Mouse (Mus musculus) granulocyte monocyte progenitor cell, adult 5-6 weeks (primary cell): ENCODE measurements around the gene Emx2. TPM values are rescaled to one million over a fixed set of nuclear protein-coding genes. Genes with fewer than 3 reads are reported as not detected.
A peak's percentile ranks its signal among the peaks of the same experiment; 100 is the strongest.

Experiments used
- ATAC-seq: replicated peaks from 2 replicates; pipeline ENCODE4 v1.8.0; 2016; ENCODE audit warnings: mild to moderate bottlenecking, moderate TSS enrichment, inconsistent platforms; ENCODE audit not compliant: poor library complexity, severe bottlenecking
- total RNA-seq, 2 experiments: library from RNA; stranded (forward) in 1 of 2; stranded (reverse) in 1 of 2; fragments of 200-712, 200-1000 nt in 1 of 2; fragments of >200 nt in 1 of 2; fragmentation: Nextera tagmentation in 1 of 2; gene quantifications; 2 replicates each; pipeline ENCODE4 v1.2.3; 2014 to 2017

Gene Emx2
- total RNA-seq, 2 experiments from 2014 or later, result not detected

DNA sequence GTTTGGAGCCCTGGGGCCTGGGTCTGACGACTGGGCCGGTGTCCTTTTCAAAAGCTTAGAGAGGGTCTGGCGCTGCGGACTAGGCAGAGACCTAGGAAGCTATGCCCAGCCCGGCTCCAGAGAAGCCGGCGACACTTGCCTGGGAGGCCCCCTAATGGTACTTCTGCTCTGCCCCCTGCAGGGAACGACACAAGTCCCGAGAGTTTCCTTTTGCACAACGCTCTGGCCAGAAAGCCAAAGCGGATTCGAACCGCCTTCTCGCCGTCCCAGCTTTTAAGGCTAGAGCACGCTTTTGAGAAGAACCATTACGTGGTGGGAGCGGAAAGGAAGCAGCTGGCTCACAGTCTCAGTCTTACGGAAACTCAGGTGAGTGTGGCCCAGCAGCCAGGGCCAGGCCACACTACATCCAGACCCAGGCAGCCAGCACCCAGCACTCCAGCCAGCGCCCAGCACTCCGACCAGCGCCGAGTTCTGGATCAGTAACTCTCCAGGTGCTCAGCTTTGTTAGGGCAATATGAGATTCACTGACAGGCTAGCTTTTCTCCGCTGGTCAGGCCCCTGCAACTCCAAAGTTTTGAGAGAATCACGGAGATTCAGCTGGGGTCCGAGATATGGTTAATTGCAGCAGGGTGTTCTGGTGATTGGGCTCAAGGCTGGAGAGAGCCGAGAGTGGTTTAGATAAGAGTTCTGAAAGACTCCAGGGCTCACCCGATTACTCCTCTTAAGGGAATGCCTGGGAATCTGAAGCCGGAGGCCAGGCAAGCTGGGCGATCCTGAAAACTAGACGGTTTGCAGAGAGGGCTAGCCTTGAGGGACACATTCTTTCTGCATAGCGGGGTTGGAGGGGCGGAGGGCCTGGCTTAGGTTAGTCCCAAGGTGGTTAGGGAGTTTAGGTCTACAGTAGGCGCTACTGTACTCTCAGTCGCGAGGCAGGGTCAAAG lies 3.6 kb downstream of the Emx2 start:
- ATAC-seq, result no peak

DNA sequence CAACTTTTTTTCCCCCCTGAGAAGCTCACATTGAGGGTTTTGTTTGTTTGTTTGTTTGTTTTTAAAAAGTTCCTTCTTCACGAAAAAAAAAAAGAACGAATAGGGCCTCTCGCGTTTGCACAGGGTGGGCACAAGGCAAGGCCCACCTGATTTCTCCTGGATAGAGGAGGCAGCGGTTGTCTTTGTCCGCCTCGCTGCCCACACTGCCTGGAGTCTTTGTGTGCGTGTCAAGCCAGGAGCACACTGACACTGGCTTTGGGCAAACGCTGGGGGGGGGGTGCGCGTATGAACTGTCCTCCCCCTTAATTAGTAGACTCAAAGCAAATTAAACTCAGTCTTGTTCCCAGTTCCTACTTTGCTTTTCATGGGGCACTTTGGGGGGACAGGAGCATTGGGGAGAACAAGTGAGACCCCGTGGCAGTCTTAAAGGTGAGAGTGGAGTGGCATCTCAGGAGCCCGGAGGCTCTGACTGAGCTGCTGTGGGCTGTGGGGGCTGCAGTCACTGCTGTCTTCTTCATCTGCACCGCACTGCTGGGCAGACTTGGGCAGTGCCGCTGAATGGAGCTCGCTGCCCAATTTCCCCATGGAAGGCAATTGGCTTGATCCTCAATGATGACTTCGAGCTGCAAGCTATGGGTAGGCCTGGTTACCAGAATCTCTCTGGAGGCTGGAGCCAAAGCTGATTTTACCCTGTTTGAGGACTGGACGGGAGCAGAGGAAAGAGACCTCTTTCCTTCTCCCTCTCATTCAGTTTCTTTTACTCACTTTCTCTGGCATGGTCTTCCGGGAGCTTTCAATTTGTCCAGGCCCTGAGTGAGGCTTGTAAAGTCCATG lies 4.5 kb downstream of the Emx2 start:
- no peak for ATAC-seq

DNA sequence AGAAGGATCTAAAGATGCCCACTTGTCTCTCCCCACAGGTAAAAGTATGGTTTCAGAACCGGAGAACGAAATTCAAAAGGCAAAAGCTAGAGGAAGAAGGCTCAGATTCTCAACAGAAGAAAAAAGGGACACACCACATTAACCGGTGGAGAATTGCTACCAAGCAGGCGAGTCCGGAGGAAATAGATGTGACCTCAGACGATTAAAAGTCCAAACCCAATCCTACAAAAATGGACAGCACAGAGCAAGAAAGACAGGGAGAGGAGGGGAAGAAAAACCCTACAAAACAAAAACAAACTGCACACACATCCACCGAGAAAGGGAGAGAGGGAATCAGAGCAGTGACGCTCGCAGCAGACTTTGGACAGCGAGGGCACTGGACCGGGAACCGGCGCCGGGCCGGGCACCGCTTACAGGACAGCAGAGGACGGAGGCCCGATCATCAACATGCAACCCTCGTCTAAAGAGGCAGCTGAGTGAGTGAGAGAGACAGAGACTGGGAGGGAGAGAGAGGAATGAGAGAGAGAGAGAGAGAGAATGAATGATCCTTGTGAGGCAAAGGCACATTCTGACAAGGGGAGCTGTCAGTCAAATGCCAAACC lies 5.8 kb downstream of the Emx2 start:
- ATAC-seq, result no peak

DNA sequence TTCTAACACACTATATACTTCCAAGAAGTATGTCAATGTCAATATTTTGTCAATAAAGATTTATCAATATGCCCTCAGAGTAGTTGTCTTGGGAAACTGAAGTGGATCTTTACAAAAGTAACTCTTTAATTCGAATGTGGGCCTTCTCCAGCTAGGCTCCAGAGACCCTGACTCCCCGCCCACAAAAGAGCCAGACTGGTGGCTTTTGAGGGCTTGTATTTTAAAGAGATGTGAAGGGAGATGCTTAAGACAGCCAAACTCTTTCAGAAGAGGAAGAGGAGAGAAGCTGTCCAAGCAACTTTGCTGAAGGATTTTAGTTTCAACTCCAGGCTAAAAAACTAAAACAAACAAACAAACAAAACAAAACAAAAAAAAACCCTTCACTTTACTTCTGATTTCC lies 7.1 kb downstream of the Emx2 start:
- ATAC-seq, result no peak

DNA sequence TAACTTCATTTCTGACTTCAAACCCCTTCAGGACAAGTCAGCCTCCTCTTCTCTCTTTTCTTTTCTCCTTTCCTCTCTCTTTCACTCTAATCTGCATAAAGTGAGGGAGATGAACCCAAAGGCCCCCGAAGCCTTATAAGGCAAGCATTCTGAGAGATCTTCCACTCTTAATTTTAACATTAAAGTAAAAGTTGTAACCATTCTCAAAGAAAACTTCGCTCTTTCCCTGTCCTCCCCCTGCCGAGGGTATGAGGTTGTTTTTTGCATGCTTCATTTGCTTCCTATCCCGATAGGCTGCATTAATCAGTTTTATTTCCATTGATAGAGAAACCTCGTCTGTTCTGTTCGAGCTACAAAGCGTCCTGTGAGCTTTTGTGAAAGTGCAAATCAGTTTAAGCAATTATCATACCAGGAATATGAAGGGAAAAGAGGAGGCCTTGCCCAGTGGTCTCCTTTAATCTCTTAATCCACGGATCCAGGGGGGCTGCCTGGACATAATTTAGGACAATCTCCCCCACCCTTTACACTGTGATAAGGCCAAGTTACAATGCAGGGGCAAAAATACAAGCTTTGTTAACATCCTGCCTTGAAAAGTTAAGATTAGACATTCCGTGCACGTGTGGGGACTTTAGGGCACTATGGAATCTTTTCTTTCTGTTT lies 7.7 kb downstream of the Emx2 start:
- ATAC-seq, result no peak

DNA sequence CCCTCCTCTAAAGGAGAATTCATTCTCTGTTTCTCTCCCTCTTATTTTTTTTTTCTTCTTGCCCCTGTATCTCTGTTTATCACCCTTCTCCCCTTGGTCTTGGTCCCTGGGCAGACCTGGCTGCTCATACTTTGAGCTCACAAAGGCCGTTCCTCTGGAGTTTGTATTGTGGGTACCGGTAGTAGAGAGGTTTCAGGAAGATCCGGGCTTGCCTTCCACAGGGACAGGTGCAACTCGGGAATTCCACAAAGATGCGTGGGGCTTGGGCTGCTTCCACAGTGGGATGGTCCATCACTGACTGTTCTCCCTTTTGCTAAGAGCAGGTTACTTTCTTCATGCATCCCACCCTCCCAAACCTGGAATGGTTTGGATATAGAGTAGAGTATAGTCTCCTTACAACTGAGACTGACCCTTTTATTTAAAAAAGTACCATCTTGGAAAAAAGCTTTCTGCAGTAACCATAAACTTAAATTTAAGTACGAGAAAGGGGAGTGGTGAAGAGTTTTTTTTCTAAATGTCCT lies 8.3 kb downstream of the Emx2 start:
- no peak for ATAC-seq

DNA sequence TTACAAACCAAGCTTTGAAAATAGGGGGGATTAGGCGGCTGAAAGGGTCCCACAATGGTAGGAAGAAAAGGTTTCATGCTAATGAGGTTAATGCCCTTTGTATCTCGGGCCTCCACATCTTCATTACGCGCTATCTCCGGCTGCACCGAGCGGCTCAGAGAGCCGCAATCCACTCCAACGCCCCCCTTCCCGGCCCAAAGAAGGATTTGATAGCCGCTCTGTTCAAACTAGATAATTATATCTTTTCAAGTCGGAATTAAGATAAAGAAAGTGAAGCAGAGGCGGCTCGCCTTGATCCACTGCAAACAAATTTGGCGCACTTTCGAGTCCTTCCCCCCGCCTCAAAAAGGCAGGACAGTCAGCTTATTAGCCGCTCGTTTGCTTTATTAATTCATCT lies 8.8 kb downstream of the Emx2 start:
- ATAC-seq, result no peak

DNA sequence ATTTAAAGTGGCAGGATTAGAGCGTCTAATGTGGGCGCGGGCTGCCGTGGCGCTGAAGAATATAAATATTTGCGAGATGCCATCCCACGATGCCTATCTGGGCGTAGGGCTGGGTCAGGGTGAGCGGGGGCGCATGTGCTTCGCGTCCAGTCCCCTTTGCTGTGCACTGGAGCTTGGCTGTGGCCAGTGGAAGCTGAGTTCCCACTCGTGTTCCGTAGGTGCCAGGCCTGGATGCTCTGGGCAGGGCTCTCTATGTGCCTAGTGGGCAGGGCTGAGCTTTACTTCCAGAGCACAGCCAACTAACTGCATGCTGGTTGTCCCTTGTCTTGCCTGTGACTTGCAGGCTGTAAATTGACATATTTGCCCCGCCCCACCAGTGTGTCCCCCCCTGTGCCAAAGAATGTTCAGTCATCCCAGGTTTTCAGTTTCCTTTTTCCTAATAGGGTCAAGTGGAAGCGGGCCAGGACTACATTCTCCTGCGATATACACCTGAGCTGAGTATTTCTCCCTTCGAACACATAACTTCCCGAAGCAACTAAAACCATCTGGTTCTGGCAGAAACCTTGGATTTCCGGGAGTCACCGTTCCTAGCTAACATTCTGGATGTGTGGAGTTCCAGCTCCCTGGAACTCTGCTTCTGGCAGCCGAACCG lies 9.4 kb downstream of the Emx2 start:
- ATAC-seq, result no peak

DNA sequence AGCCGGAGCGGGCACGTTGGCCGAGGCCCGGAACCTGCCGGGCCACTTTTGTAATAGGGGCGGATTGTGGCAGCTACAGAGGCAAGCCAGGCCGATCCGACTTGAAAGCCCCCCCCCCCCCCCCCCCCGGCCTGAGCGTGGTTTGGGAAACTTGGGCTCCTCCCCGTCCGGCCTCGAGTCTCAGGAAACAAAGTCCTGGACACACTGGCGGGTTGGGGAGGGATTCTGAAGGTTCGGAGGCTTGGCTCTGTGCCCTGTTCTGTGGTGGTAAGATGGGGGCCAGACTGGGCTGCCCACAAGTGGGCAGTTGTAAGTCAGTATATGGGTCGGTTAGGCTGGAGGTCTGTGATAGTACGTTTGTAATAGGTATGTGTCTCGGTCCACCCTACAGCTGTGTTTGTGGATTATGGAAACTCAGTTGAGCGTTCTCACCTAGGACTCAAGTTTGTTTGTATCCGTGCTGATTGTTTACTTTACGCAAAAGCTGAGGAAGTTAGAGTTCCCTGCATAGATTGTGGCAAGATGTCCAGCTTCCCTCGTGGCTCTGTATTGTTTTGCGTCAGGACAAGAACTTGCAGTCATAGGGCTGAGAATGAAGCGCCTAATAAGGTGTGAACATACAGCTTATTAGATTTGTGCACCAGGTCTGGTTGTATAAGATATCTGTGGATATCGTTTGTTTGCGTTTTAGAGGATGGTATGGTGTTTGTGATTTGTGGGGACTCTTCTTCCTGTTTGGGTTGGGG lies 10.1 kb downstream of the Emx2 start:
- no peak for ATAC-seq

DNA sequence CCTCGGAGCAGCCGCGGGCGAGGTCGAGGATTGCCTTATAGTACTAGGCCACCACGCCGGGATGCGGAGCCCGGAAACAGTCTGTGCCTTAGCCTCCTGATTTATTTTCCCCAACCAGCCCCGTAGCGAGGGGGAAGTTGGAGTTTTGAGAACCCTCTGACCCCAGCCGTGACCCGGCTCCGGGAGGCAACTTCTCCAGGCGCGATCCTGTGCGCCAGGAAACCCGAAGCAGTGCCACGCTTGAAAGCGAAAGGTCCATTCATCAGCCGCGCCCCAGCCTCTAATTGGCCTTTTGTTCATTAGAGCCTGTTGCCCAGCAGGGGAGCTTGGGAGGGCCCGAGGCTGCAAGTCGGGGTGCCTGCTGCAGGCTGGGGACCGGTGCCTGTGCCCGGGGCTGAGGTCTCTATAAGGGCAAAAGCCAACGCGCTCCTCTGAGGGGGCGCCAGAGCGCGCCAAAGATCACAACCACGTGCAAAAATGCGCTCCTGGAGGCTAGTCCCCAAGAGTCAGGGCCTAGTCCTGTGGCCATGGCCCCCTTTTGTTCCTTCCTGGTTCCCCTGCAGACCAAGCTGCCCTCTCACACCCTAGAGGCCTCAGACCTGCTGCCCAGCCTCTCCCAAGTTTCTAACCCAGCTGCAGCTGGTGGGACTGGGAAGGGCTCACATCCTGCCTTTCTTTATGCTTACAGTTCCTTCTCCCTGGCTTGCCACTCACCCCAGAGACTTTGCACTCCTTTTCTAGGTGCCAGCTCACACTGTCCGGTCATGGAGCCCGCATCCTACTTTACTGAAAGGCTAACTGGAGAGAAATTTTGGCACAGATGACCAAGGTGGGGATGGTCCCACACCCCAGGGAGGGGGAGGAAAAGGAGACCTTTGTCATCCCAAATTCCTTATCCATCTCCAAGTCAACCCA lies 11.1 kb downstream of the Emx2 start:
- ATAC-seq, result peak; percentile 22; the same call in 1 of the 2 replicates

DNA sequence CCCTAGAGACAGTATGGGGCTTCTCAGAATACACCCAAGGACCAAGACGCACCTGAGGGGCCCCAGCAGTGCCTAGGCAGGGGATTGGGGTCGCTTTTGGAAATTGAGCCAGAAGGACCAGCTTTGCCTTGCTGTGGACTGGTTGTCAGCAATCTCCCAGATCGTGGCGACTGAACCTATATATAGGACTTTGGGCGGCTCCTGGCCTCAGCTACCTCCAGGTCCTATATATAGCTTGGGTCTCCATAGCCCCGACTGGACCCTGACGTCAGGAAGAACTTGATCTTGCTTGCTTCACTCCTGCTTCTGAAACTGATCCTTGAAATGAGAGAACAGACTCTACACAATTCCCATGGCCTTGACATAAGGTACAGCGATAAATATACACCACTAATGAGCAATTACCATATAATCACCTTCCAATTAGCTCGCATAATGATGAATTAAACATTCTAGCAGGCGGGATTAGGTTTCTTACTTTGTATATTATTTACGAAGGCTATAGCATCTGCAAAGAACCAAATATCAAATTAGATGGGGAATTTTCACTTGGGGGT lies 12.0 kb downstream of the Emx2 start:
- no peak for ATAC-seq

DNA sequence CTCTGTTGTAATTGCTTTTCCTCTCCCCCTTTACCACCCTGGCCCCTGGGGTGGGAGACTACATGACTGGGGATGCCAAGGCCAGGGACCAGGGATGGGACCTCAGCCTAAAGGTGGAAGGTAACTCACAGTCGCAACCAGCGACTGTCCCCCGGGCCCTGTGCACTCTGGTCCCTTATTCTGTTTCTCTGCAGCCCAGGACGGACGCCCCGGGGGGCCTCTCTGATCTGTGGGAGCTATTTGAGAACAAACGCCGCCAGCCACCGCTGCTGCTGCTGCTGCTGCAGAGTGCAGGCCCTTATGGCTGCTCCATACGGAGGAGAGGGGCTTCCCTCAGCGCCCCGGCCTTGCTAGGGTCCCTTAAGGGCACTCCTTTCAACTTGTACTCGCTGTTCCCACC lies 12.7 kb downstream of the Emx2 start:
- ATAC-seq, result no peak

DNA sequence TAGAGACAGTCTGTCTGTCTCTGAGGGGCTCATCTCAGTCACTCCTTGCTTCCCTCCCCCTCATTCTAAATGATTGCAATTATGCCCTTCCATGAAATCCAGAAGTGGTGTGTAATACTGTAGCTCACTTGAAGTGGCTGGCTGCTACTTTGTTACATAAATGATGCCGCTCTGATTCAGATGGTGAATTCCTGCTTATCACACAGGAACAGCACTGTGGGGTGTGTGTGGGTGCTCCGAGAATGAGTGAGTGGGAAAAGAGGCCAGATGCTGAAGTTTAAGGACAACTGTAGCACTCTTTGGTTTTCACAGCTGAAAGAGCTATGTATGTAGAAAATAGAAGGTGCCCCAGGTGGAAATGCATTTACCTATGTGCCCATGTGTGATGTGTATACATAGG lies 14.7 kb downstream of the Emx2 start:
- no peak for ATAC-seq

DNA sequence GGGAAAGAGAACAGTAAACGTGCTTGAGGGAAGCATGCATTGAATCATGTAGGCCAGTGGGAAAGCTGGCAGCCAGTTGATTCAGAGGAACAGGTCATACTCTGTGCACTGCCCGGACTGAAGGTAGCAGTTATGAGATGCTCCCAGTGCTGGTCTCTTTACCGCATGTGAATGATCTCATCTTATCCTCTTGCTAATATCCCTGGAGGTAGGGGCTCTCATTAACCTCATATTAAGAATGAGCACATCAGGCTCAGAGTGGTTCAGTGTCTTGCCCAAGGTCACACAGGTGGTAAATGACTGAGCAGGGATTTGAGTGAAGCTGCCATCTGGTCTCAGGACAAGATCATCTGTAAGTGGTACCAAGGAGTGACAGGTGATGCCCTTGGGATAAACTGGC lies 21.7 kb downstream of the Emx2 start:
- no peak for ATAC-seq

DNA sequence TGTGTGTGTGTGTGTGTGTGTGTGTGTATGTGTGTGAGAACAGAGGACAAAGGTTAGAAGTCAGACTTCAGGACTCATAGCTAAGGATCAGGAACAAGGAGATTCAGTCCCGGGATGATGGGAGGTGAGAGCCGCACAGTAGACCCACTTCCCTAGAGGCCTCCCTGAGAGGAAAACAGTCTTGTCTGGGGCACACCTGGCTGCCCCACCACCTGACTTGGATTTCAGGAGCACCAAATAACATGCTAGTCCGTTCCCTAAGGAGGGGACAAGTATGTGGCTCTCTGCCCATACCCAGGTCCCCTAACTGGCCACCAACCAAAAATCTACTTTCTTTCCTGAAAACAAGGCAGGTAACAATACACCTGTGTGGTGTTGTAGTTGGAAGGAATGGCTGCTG lies 22.4 kb downstream of the Emx2 start:
- ATAC-seq, result no peak

DNA sequence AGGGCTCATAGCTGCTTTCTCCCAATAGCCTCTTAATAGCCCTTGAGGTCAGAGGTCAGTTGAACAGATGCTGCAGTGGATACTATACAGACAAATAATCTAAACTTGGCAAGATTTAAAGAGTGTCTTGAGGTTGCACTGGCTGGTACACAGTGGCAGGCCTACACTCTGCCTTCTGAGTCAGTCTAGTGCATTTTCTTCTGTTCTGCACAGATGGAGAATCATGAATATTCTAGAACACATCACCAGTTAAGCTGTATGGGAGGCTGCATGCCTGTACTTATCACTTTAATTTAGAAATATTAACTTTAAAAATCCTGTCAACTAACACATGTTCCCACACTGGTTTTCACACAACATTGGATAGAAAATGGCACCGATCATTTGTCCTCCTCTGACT lies 34.1 kb downstream of the Emx2 start:
- ATAC-seq, result no peak

DNA sequence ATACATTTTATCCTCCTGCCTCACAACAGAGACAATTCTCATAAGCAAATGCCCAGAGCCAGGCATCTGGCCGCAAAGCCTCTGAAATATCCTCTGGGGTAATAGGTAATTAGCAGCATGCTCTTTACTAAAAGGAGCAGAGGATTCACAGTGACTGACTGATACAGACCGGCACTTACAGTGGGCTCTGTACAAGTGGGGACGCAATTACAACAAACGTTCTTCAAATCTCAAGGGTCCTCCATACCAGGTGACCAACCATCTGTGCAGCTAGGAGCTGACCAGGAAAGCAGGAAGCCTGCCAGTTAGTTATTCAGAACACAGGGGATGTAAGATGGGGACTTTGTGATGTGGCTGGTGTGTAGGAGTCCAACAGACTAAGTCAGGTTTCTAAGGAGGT lies 38.7 kb downstream of the Emx2 start:
- ATAC-seq, result no peak

DNA sequence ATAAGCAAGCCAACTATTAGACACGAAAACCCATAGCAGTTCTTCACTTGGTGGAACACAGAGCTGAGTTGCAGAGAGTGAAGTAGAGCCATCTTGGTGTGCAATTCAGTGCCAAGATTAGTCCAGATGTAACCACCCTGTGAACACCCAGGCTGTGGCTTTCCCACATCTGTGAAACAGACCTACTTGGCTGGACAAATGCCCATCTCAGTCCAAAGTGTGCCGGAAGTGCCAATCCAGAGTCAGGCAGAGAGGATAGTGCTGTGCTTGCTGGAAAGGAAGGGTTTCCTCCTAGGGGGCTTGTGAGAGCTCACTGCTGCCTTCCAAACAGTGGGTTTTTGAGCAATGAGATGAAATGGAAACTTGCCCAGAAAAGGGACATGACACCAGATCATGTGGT lies 50.7 kb downstream of the Emx2 start:
- no peak for ATAC-seq
